In genomic region chr8:3631478-3631875, GRCm38 (mm10) we compare ENCODE assay signal across 8 mouse cellular contexts. TPM values are rescaled to one million over a fixed set of nuclear protein-coding genes. Genes with fewer than 3 reads are reported as not detected.
DNase-seq lines count a peak whose midpoint lies in the region; ATAC-seq and TF ChIP-seq lines count a peak whose summit lies in the region.

No protein-coding gene starts in this region.

- no peak for TF ChIP-seq POLR2A in limb, embryonic 14.5 days (IDR thresholded peaks at IDR 0.05; ENCODE audit: borderline replicate concordance, extremely low read depth, insufficient read depth, insufficient read length)

- intact Hi-C loops in left cerebral cortex, postnatal 25 days (cut with DNase I), result no loop called here

- H3K4me2 ChIP-seq in forebrain, embryonic 14.5 days (ENCODE audit: low read length), result peak overlapping the region; percentile 68
- peak overlapping the region; percentile 72 for H3K4me2 ChIP-seq in limb, embryonic 14.5 days (replicated peaks; ENCODE audit: low read depth, low read length, severe bottlenecking)
- peak overlapping the region; percentile 71 for H3K4me2 ChIP-seq in midbrain, embryonic 13.5 days (replicated peaks)

- DNase-seq in CD4-positive, CD25-positive, alpha-beta regulatory T cell, adult 2 months (ENCODE audit: low read depth, low spot score), result peak; percentile 38
- DNase-seq in CD4-positive helper T cell, adult 2 months (ENCODE audit: low read depth, low spot score), result peak; percentile 27
- no peak for DNase-seq in forebrain, embryonic 14.5 days (ENCODE audit: low spot score)
- no peak for DNase-seq in limb, embryonic 14.5 days (ENCODE audit: low spot score)
- DNase-seq in frontal cortex, adult 2 months (ENCODE audit: extremely low spot score in 1 of 2, low spot score in 1 of 2), result no peak
- DNase-seq in left cerebral cortex, postnatal 25 days (ENCODE audit: low spot score in 2 of 2), result no peak

- 25% methylated on average over 8 of the region's 8 CpGs for WGBS in forebrain, embryonic 14.5 days
- WGBS in limb, embryonic 14.5 days, result 26% methylated on average over 8 of the region's 8 CpGs
- WGBS in midbrain, embryonic 13.5 days, result 21% methylated on average over 8 of the region's 8 CpGs

- no peak for ATAC-seq in CD4-positive, CD25-positive, alpha-beta regulatory T cell, adult 4 months
- ATAC-seq in forebrain, embryonic 14.5 days, result peak; percentile 5; the same call in 1 of the 2 replicates
- no peak for ATAC-seq in limb, embryonic 14.5 days (ENCODE audit: low FRiP score, low read depth)
- ATAC-seq in midbrain, embryonic 13.5 days, result peak; percentile 3; the same call in 1 of the 2 replicates

- no peaks in the 10 kb centered on the region for H3K27me3 ChIP-seq in forebrain, embryonic 14.5 days (replicated peaks; ENCODE audit: control insufficient read depth, insufficient read depth, low read length)
- H3K27me3 ChIP-seq in limb, embryonic 14.5 days (ENCODE audit: control insufficient read depth, insufficient read depth, low read length), result 0 out of 2 replicates have a peak, but pooled peaks cover 6% of the 10 kb centered on the region
- peaks cover 28% of the 10 kb centered on the region for H3K27me3 ChIP-seq in midbrain, embryonic 13.5 days

- no peaks in the 10 kb centered on the region for H3K9me3 ChIP-seq in forebrain, embryonic 14.5 days (replicated peaks; ENCODE audit: control insufficient read depth, low read length)
- no peaks in the 10 kb centered on the region for H3K9me3 ChIP-seq in limb, embryonic 14.5 days (ENCODE audit: control insufficient read depth, low read length)
- H3K9me3 ChIP-seq in midbrain, embryonic 13.5 days, result no peaks in the 10 kb centered on the region

- H3K4me1 ChIP-seq in forebrain, embryonic 14.5 days (ENCODE audit: control insufficient read depth, insufficient read depth, low read length), result peaks cover 3% of the 10 kb centered on the region; the same call in 1 of the 2 replicates
- H3K4me1 ChIP-seq in limb, embryonic 14.5 days (ENCODE audit: control insufficient read depth, insufficient read depth, low read length), result no peaks in the 10 kb centered on the region
- H3K4me1 ChIP-seq in midbrain, embryonic 13.5 days (replicated peaks), result peaks cover 8% of the 10 kb centered on the region

- no peak overlapping the region for H3K27ac ChIP-seq in forebrain, embryonic 14.5 days (ENCODE audit: low read depth, low read length)
- H3K27ac ChIP-seq in limb, embryonic 14.5 days (replicated peaks; ENCODE audit: low read depth, low read length), result no peak overlapping the region
- no peak overlapping the region for H3K27ac ChIP-seq in midbrain, embryonic 13.5 days

- H3K36me3 ChIP-seq in forebrain, embryonic 14.5 days (ENCODE audit: control insufficient read depth, insufficient read depth, low read length), result 0 out of 2 replicates have a peak, but pooled peaks cover 5% of the 10 kb centered on the region
- H3K36me3 ChIP-seq in limb, embryonic 14.5 days (ENCODE audit: control insufficient read depth, insufficient read depth, low read length), result no peaks in the 10 kb centered on the region
- H3K36me3 ChIP-seq in midbrain, embryonic 13.5 days, result no peaks in the 10 kb centered on the region

- H3K4me3 ChIP-seq in forebrain, embryonic 14.5 days (ENCODE audit: low read depth, low read length), result peak overlapping the region; percentile 44
- H3K4me3 ChIP-seq in limb, embryonic 14.5 days (replicated peaks; ENCODE audit: low read length), result peak overlapping the region; percentile 46
- peak overlapping the region; percentile 52 for H3K4me3 ChIP-seq in midbrain, embryonic 13.5 days (replicated peaks)

- H3K9ac ChIP-seq in forebrain, embryonic 14.5 days (ENCODE audit: low read length), result peak overlapping the region; percentile 56
- H3K9ac ChIP-seq in limb, embryonic 14.5 days (ENCODE audit: low read depth, low read length, severe bottlenecking), result peak overlapping the region; percentile 58
- 0 out of 2 replicates have a peak overlapping the region, but pooled peaks have one; percentile 56 for H3K9ac ChIP-seq in midbrain, embryonic 13.5 days (replicated peaks)

RNA-seq across cellular contexts. Expression of gene Stxbp2, which starts 0.7 kb away (rescaled TPM):
- polyA plus RNA-seq in CD4-positive, CD25-positive, alpha-beta regulatory T cell, adult 4 months (2017; shearing (Covaris generic)), result 100 to 1,000 TPM; 190 to 257 TPM
- polyA plus RNA-seq in forebrain, embryonic 14.5 days (2014; fragmentation: Nextera tagmentation; extraction: Ambion mirVana), result 32.4 and 40.1 TPM in 2 replicates
- polyA plus RNA-seq in limb, embryonic 14.5 days (2012; rRNA removed), result 61.6 and 88.2 TPM in 2 replicates
- 29.1 and 31.7 TPM in 2 replicates for polyA plus RNA-seq in limb, embryonic 14.5 days (2014; fragmentation: Nextera tagmentation; extraction: Ambion mirVana)
- polyA plus RNA-seq in midbrain, embryonic 13.5 days (2015; fragmentation: Nextera tagmentation; extraction: Ambion mirVana), result 28.8 and 31.3 TPM in 2 replicates
- 292 and 302 TPM in 2 replicates for polyA plus RNA-seq in frontal cortex, adult 2 months (2012; rRNA removed)
- total RNA-seq in left cerebral cortex, postnatal 25 days (2021), result 10 to 100 TPM; 32.6 to 48.4 TPM

RNA-seq across cellular contexts. Expression of gene Pcp2, which starts 6.1 kb away (rescaled TPM):
- not detected for polyA plus RNA-seq in CD4-positive, CD25-positive, alpha-beta regulatory T cell, adult 4 months (2017; shearing (Covaris generic))
- polyA plus RNA-seq in forebrain, embryonic 14.5 days (2014; fragmentation: Nextera tagmentation; extraction: Ambion mirVana), result 0.53 and 2.7 TPM in 2 replicates
- polyA plus RNA-seq in limb, embryonic 14.5 days (2012; rRNA removed), result not detected in 2 replicates
- 0.14 TPM in 1 of 2 replicates, not detected in the other for polyA plus RNA-seq in limb, embryonic 14.5 days (2014; fragmentation: Nextera tagmentation; extraction: Ambion mirVana)
- polyA plus RNA-seq in midbrain, embryonic 13.5 days (2015; fragmentation: Nextera tagmentation; extraction: Ambion mirVana), result 0.50 and 0.55 TPM in 2 replicates
- polyA plus RNA-seq in frontal cortex, adult 2 months (2012; rRNA removed), result 1.5 and 2.2 TPM in 2 replicates
- total RNA-seq in left cerebral cortex, postnatal 25 days (2021), result not detected

RNA-seq across cellular contexts. Expression of gene Pet100, which starts 10.1 kb away (rescaled TPM):
- polyA plus RNA-seq in CD4-positive, CD25-positive, alpha-beta regulatory T cell, adult 4 months (2017; shearing (Covaris generic)), result 100 to 1,000 TPM in 1 of 2 experiments, 10 to 100 TPM in 1; 84.8 to 145 TPM
- polyA plus RNA-seq in forebrain, embryonic 14.5 days (2014; fragmentation: Nextera tagmentation; extraction: Ambion mirVana), result 95.7 and 99.8 TPM in 2 replicates
- 24.2 and 55.4 TPM in 2 replicates for polyA plus RNA-seq in limb, embryonic 14.5 days (2012; rRNA removed)
- 94.5 and 98.3 TPM in 2 replicates for polyA plus RNA-seq in limb, embryonic 14.5 days (2014; fragmentation: Nextera tagmentation; extraction: Ambion mirVana)
- 117 and 119 TPM in 2 replicates for polyA plus RNA-seq in midbrain, embryonic 13.5 days (2015; fragmentation: Nextera tagmentation; extraction: Ambion mirVana)
- 66.2 and 68.9 TPM in 2 replicates for polyA plus RNA-seq in frontal cortex, adult 2 months (2012; rRNA removed)
- 10 to 100 TPM; 84.0 to 87.2 TPM for total RNA-seq in left cerebral cortex, postnatal 25 days (2021)

RNA-seq across cellular contexts. Expression of gene Xab2, which starts 10.4 kb away (rescaled TPM):
- polyA plus RNA-seq in CD4-positive, CD25-positive, alpha-beta regulatory T cell, adult 4 months (2017; shearing (Covaris generic)), result 100 to 1,000 TPM in 1 of 2 experiments, 10 to 100 TPM in 1; 87.5 to 131 TPM
- polyA plus RNA-seq in forebrain, embryonic 14.5 days (2014; fragmentation: Nextera tagmentation; extraction: Ambion mirVana), result 63.2 and 67.0 TPM in 2 replicates
- polyA plus RNA-seq in limb, embryonic 14.5 days (2012; rRNA removed), result 69.5 and 79.7 TPM in 2 replicates
- 46.7 and 51.1 TPM in 2 replicates for polyA plus RNA-seq in limb, embryonic 14.5 days (2014; fragmentation: Nextera tagmentation; extraction: Ambion mirVana)
- 58.6 and 63.2 TPM in 2 replicates for polyA plus RNA-seq in midbrain, embryonic 13.5 days (2015; fragmentation: Nextera tagmentation; extraction: Ambion mirVana)
- polyA plus RNA-seq in frontal cortex, adult 2 months (2012; rRNA removed), result 56.1 and 56.4 TPM in 2 replicates
- 10 to 100 TPM; 34.3 to 38.1 TPM for total RNA-seq in left cerebral cortex, postnatal 25 days (2021)

RNA-seq across cellular contexts. Expression of gene Retn, which starts 24.1 kb away (rescaled TPM):
- polyA plus RNA-seq in CD4-positive, CD25-positive, alpha-beta regulatory T cell, adult 4 months (2017; shearing (Covaris generic)), result not detected
- polyA plus RNA-seq in forebrain, embryonic 14.5 days (2014; fragmentation: Nextera tagmentation; extraction: Ambion mirVana), result 0.26 and 0.32 TPM in 2 replicates
- polyA plus RNA-seq in limb, embryonic 14.5 days (2012; rRNA removed), result 0.08 and 0.35 TPM in 2 replicates
- polyA plus RNA-seq in limb, embryonic 14.5 days (2014; fragmentation: Nextera tagmentation; extraction: Ambion mirVana), result not detected in 2 replicates
- 0.24 and 0.48 TPM in 2 replicates for polyA plus RNA-seq in midbrain, embryonic 13.5 days (2015; fragmentation: Nextera tagmentation; extraction: Ambion mirVana)
- polyA plus RNA-seq in frontal cortex, adult 2 months (2012; rRNA removed), result 3.1 and 3.7 TPM in 2 replicates
- total RNA-seq in left cerebral cortex, postnatal 25 days (2021), result under 1 TPM; 0.50 to 0.87 TPM

Comparison
In these comparisons a context has a peak if more than half of its experiments do, and no peak if none do; other contexts are left out.
1. DNase-seq: peak in CD4-positive, CD25-positive, alpha-beta regulatory T cell, adult 2 months (single experiment) and CD4-positive helper T cell, adult 2 months (single experiment); none in forebrain, embryonic 14.5 days (single experiment), limb, embryonic 14.5 days (single experiment), frontal cortex, adult 2 months (0 of 2) and left cerebral cortex, postnatal 25 days (0 of 2).
2. ATAC-seq: peak in forebrain, embryonic 14.5 days (single experiment) and midbrain, embryonic 13.5 days (single experiment); none in CD4-positive, CD25-positive, alpha-beta regulatory T cell, adult 4 months (single experiment) and limb, embryonic 14.5 days (single experiment).
3. Peak in every context shown above with its lines, with median percentiles within 50 percentile points of each other: H3K4me2 ChIP-seq, H3K4me3 ChIP-seq and H3K9ac ChIP-seq.